Mouse (Mus musculus): Measurements from ENCODE around the gene Gmfb. TPM values are rescaled to one million over a fixed set of nuclear protein-coding genes. Genes with fewer than 3 reads are reported as not detected.

The Gmfb gene
- polyA plus RNA-seq, 2 experiments from 2014 or later: 100 to 103 TPM

GRCm38 (mm10) chr14:46800684-46801345 is 21.2 kb downstream of the Gmfb start:
- ATAC-seq: no peak

GRCm38 (mm10) chr14:46794157-46794556 is 27.9 kb downstream of the Gmfb start:
- ATAC-seq: no peak

GRCm38 (mm10) chr14:46790723-46791122 is 31.3 kb downstream of the Gmfb start:
- no peak for ATAC-seq

GRCm38 (mm10) chr14:46790303-46790702 is 31.7 kb downstream of the Gmfb start:
- ATAC-seq: no peak

- no peak for ATAC-seq
These were observed 33.5 kb downstream of the Gmfb start for GRCm38 (mm10) chr14:46788505-46788901.

GRCm38 (mm10) chr14:46787787-46788504 is 34.1 kb downstream of the Gmfb start, which contains the start of gene Cnih1:
Cnih1 (minus strand) TSS chr14:46788411.
- peak; percentile 95 for ATAC-seq

- ATAC-seq: no peak
These were observed 34.6 kb downstream of the Gmfb start for GRCm38 (mm10) chr14:46787454-46787786.

- no peak for ATAC-seq
These were observed 36.8 kb downstream of the Gmfb start for GRCm38 (mm10) chr14:46785247-46785646.

GRCm38 (mm10) chr14:46783327-46783926 is 38.6 kb downstream of the Gmfb start:
- no peak for ATAC-seq

- no peak for ATAC-seq
These were observed 39.7 kb downstream of the Gmfb start for GRCm38 (mm10) chr14:46782187-46782828.

- no peak for ATAC-seq
These were observed 41.0 kb downstream of the Gmfb start for GRCm38 (mm10) chr14:46781086-46781485.

GRCm38 (mm10) chr14:46779217-46779616 is 42.8 kb downstream of the Gmfb start:
- no peak for ATAC-seq

GRCm38 (mm10) chr14:46778756-46779155 is 43.3 kb downstream of the Gmfb start:
- no peak for ATAC-seq

- ATAC-seq: no peak
These were observed 52.0 kb downstream of the Gmfb start for GRCm38 (mm10) chr14:46770036-46770435.

- ATAC-seq: no peak
These were observed 54.9 kb downstream of the Gmfb start for GRCm38 (mm10) chr14:46767116-46767515.

- ATAC-seq: no peak
These were observed 60.9 kb downstream of the Gmfb start for GRCm38 (mm10) chr14:46761186-46761585.

- ATAC-seq: peak; percentile 100
These were observed 61.5 kb downstream of the Gmfb start, which contains the start of gene Cdkn3 for GRCm38 (mm10) chr14:46760355-46761029. Cdkn3 (plus strand) TSS chr14:46760541.

GRCm38 (mm10) chr14:46759970-46760354 is 62.1 kb downstream of the Gmfb start:
- no peak for ATAC-seq
